Mouse (Mus musculus): Measurements from ENCODE around the gene Timm44. TPM values are rescaled to one million over a fixed set of nuclear protein-coding genes. Genes with fewer than 3 reads are reported as not detected.

The Timm44 gene
- polyA plus RNA-seq (2014; fragmentation: Illumina TruSeq; extraction: RNeasy Lipid Tissue Mini Kit (QIAGEN cat#74804); ENCODE audit: low replicate concordance), result 135 TPM

DNA sequence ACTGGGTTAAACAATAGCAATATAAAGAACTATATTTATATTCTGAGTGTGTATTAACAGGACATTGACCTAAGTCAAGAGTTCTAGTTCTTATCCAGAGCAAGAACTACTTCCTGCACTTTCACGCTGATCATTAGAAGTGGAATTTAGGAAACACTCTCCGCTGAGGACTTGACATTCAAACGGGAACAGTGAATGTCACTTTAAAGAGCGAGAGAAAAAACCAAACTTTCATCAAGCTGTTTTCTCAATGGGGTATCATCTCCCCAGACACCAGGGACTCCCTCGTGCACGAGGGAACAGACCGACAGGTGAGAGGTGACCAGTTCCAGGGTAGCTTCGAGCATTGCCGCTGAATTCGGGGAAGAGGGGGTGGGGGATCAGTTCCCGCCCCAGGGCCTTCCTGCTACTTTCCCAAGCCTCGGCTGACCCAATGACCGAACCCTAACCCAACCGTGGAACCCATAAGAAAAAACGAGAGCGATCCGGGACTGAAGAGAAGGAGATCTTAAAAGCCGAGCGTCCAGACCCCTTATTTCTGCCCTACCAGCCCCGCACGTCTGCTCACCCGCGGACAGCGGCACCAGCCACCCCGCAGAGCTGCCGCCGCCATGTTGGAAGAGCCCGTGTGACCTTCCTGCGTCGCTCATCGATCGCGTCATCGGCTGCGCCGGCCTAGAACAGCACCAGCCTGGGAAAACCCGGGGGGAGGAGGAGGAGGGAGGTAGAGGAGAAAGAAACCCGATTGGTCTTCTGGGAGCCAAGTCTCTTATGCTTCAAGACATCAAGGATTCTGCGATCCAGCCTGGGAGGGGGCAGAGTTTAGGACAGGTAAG is at the start of gene Timm44:
TSS of gene Timm44 (minus strand) at position 639 of the 836 bp plus-strand sequence.

DNA sequence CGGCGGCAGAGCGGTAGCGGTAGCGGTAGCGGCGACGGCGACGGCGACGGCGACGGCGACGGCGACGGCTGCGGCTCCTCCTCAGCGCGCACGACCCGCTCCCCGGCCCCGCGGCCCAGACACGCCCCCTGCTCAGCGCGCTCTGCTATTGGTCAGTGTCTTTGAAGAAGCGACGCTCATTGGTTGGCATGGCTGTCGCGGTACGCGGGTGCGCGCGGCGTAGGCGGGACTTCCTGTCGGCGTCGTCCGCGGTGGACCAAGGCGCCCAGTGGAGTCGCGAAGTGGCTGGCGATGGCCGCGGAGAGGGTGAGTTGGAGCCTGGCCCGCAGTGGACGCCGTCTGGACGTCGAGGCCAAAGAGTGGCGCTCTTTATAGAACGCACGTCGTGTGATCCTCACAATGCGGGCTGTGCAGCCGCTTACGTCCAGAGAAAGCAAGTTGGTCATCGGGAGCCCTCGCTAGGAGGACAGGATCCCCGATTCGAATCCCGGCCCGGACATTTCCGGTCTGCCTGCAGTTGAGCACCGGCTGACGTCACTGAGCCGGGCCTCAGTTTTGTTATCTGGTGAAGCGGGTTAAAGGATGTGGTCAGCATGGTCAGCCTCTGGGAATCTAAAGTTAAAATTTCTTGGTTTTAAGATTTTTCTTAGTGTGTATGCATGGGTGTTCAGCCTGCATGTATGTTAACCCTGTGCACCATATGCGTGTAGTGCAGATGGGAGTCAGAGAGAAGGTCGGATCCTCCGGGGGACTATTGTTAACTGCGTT is 49.5 kb upstream of the Timm44 start, which contains the start of the genes Ccl25 and Elavl1:
TSS of gene Ccl25 (plus strand) at position 228 of the 768 bp plus-strand sequence.
TSS of gene Elavl1 (minus strand) at position 431 of the 768 bp plus-strand sequence.

DNA sequence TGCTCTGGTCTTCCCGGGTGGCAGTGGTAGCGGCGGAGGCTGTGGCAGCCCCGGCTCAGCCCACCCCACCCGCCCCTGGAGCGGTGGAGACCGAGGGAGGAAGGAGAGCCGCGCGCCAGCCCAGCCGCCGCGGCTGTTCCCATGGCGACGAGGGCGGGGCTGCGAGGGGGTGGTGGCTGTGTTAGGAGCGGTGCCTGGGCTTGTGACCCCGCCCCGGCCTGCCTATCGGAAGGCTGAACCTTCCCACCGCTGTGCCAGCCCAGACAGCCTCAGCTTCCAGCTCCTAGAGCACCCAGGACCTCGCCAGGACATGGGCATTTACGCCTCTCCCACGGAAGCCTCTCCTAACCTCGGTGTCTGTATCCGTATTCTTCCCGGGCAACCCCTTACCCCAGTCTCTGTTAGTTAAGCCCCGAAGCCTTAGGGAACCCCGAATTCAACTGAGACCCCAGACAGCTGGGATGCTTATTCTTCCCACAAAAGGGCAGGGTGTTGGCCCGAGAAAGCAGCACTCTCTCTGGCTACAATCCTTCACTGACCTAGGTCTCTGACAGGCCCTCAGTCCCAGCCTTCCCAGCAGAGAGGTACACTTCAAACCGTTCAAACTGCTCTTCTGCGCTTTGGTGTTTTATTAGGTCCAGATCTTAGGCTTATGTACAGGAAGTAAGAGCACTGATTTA is 16.4 kb downstream of the Timm44 start, which contains the start of gene Ctxn1:
TSS of gene Ctxn1 (minus strand) at position 150 of the 680 bp plus-strand sequence.

DNA sequence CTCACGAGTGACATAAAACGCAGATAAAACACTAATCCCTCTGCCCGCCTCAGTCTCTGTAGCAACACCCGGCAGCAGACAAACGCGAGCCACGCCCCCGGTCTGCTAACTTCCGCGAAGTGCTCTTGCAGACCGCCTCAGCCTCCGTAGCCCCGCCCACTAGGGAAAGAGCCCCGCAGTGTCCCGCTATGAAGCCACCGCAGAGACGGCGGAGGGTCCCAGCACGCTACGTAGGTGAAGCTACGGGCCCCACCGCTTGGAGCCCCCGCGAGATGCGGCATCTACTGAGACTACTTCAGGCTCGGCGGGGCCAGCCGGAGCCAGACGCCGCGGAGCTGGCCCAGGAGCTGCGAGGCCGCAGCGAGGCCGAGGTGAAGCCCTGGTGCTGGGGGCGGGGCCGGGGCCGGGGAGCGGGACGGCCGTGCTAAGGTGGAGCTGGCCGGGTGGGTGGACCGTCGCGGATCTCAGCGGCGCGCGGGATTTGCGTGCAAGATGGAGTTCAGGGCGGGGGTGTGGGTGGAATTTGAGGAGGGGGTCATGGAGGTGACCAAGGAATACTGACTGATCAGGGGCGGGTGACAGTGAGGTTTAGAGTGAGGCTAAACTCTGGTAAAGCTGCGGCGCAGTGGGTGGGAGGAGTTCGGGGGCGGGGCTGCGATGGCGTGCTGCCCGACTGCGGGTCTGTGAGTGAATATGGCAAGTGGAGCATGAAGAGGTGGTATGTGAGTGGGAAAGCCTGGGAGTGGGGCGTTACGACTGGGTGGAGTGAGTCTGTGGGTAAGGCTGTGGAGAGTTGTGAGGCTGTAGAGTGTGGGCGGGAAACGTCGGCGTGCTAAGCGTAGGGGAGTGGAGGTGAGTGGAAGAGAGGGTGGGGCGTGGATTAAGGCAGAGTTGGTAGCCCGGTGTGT is 22.5 kb downstream of the Timm44 start, which contains the start of gene Snapc2:
TSS of gene Snapc2 (plus strand) at position 147 of the 908 bp plus-strand sequence.

DNA sequence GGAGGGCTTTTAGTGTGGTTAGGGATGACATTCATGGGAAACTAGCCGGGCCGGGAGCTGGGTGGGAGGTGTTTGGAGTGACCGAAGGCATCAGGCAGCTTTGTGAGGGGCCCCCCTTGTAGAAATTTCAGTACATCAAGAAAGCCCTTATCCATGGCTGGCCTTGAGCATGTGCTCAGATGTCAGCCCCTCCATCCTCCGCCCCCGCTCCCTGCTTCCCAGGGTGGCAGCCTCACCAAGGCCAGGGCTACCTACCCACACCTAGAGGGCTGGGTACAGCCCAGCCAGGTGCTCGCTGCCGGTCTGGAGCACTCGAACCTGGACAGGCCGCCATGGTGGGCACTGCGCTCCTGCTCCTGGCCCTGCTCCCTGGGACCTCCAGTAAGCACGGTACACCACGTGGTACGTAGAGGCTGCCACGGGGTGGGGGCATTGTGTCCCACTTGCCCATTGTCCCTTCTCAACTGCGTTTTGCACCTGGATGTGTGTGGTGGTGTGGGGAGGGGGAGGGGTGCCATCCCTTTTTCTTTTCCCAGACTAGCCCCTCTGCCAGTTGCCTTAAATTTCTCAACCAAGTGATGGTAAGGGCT is 27.7 kb downstream of the Timm44 start, which contains the start of gene Tgfbr3l:
TSS of gene Tgfbr3l (plus strand) at position 264 of the 590 bp plus-strand sequence.

GRCm38 (mm10) chr8:4238434-4239192 is 37.1 kb downstream of the Timm44 start, which contains the start of the genes Map2k7 and Gm49320:
Gene Map2k7, plus strand, starts transcription at chr8:4238740.
Gene Gm49320, plus strand, starts transcription at chr8:4238865.

GRCm38 (mm10) chr8:4226739-4227347 is 48.9 kb downstream of the Timm44 start, which contains the start of gene Lrrc8e:
Gene Lrrc8e, plus strand, starts transcription at chr8:4226827.

GRCm38 (mm10) chr8:4216791-4217621 is 58.7 kb downstream of the Timm44 start, which contains the start of gene Prr36:
Gene Prr36, minus strand, starts transcription at chr8:4217459.

Other genes with a start within 250 kb of the Timm44 start
- gene Cd209f, start 170.1 kb downstream of the Timm44 start, polyA plus RNA-seq (2014; fragmentation: Illumina TruSeq; extraction: RNeasy Lipid Tissue Mini Kit (QIAGEN cat#74804); ENCODE audit: low replicate concordance), result not detected
- not detected for gene Cd209g, start 141.8 kb downstream of the Timm44 start, polyA plus RNA-seq (2014; fragmentation: Illumina TruSeq; extraction: RNeasy Lipid Tissue Mini Kit (QIAGEN cat#74804); ENCODE audit: low replicate concordance)
- 0.30 TPM for gene Evi5l, start 109.3 kb downstream of the Timm44 start, polyA plus RNA-seq (2014; fragmentation: Illumina TruSeq; extraction: RNeasy Lipid Tissue Mini Kit (QIAGEN cat#74804); ENCODE audit: low replicate concordance)
- not detected for gene Prr36, start 58.5 kb downstream of the Timm44 start, polyA plus RNA-seq (2014; fragmentation: Illumina TruSeq; extraction: RNeasy Lipid Tissue Mini Kit (QIAGEN cat#74804); ENCODE audit: low replicate concordance)
- not detected for gene Lrrc8e, start 49.1 kb downstream of the Timm44 start, polyA plus RNA-seq (2014; fragmentation: Illumina TruSeq; extraction: RNeasy Lipid Tissue Mini Kit (QIAGEN cat#74804); ENCODE audit: low replicate concordance)
- 2.9 TPM for gene Map2k7, start 37.2 kb downstream of the Timm44 start, polyA plus RNA-seq (2014; fragmentation: Illumina TruSeq; extraction: RNeasy Lipid Tissue Mini Kit (QIAGEN cat#74804); ENCODE audit: low replicate concordance)
- not detected for gene Gm49320, start 37.0 kb downstream of the Timm44 start, polyA plus RNA-seq (2014; fragmentation: Illumina TruSeq; extraction: RNeasy Lipid Tissue Mini Kit (QIAGEN cat#74804); ENCODE audit: low replicate concordance)
- 3.4 TPM for gene Tgfbr3l, start 27.7 kb downstream of the Timm44 start, polyA plus RNA-seq (2014; fragmentation: Illumina TruSeq; extraction: RNeasy Lipid Tissue Mini Kit (QIAGEN cat#74804); ENCODE audit: low replicate concordance)
- 0.48 TPM for gene Snapc2, start 22.8 kb downstream of the Timm44 start, polyA plus RNA-seq (2014; fragmentation: Illumina TruSeq; extraction: RNeasy Lipid Tissue Mini Kit (QIAGEN cat#74804); ENCODE audit: low replicate concordance)
- gene Ctxn1, start 16.6 kb downstream of the Timm44 start, polyA plus RNA-seq (2014; fragmentation: Illumina TruSeq; extraction: RNeasy Lipid Tissue Mini Kit (QIAGEN cat#74804); ENCODE audit: low replicate concordance), result 0.59 TPM
- gene Ccl25, start 49.3 kb upstream of the Timm44 start, polyA plus RNA-seq (2014; fragmentation: Illumina TruSeq; extraction: RNeasy Lipid Tissue Mini Kit (QIAGEN cat#74804); ENCODE audit: low replicate concordance), result 1,490 TPM
- gene Elavl1, start 49.5 kb upstream of the Timm44 start, polyA plus RNA-seq (2014; fragmentation: Illumina TruSeq; extraction: RNeasy Lipid Tissue Mini Kit (QIAGEN cat#74804); ENCODE audit: low replicate concordance), result 46.3 TPM
- gene Cers4, start 217.1 kb upstream of the Timm44 start, polyA plus RNA-seq (2014; fragmentation: Illumina TruSeq; extraction: RNeasy Lipid Tissue Mini Kit (QIAGEN cat#74804); ENCODE audit: low replicate concordance), result 13.3 TPM